Mouse (Mus musculus) kidney, postnatal 10 days (tissue): Measurements from ENCODE around the gene Ankrd55.

Experiments used
- DNase-seq: peaks from one replicate; pipeline ENCODE4 v3.0.0; 2021; ENCODE audit warnings: mixed read lengths

Ankrd55 gene

DNA sequence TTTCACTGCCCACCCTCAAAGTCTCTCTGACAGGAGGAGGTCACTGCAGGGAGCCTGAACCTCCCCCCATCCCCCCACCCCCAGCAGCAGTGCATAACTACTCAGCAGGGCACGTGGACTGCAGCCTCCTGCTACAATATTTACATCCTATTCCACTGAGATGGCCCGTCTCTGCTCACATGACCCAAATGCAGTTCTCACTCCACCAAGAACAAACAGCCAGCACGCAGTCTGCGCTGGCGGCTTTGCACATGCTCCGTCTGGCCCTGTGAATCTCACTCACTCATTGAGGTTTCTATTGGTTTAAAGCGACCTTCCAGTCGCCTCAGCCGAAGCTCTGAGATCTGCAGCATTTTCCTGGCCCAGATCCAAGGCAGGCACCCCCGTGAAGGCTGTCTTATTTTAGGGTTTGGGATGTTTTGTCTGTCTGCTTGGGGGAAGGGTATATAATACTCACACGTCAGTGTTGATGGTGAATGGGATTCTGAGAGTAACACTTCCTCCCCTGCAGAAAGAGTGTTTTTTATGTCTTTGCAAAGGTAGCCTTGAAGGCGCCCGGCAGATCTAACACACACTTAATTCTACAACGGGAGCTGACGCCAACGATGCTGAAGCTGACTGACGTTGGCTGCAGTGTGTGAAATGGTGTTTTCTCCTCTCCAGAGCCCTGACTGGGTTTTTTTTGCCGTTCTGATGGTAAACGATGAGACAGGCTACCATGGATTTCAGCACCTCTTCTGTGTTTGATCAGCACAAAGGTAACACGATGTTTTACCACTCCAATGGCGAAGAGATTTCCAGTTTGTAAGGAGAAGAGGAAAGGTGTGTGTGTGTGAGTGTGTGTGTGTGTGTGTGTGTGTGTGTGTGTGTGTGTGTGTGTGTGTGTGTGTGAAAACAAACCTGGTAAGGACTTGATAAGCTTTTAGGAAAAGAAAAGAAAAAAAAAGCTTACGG, at the start of gene Ankrd55:
Gene Ankrd55 (plus strand): TSS at position 227 of the 954 bp plus-strand sequence.
- peak; percentile 55 for DNase-seq

DNA sequence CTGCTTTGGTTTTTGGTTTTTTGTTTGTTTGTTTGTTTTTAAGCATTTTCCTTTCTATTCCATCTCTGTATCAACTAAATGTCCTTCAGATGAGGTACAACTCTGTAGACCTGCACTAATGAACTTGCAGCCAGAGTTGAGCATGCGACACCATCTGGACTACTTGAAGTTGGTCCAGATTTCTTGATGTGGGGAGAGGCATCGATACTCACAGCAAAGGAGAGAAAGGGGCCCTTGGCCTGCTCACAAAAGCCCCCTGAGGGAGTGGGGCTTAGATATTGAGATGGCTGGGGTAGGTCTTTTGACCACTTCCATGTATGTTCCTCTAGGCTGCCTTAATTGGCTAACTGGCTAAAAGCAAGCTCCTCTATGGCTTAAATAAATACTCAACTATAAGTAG, 49.0 kb upstream of the Ankrd55 start:
- DNase-seq: no peak

DNA sequence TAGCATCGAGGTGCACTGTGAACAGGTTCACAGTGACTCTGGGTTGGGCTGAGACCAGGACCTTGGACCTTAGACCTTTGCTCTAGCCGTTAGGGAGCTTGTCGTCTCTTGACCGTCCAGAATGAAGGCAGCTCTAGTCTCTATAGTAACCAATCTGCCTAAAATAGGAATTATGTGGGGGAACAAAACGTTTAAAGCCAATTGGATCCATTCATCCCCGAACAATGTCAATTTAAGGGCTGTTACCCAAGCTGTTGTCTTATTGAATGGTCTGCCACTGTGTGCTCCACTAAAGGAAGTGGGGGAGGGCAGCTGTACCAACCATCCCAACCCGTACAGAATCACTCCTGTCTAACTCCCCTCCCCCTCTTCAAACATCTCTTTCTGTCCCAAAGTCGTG, 46.8 kb upstream of the Ankrd55 start:
- DNase-seq: no peak

DNA sequence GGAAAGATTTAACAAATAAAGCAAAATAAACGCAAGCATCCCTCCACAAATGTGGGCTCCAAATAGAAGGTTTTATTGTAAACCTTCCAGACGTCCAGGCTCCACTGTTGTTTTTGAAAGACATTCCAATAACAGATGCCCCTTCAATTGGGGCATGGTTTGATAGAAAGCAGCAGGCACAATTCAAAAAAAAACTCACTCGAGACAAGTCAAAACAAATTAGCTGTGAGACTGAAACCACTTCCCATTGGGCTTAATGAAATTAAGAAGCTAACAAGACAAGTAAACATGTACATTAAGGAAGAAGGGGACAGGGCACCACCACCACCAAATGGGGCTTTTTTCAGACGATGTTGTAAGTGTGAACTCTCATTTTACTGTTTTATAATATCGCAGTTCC, 43.1 kb upstream of the Ankrd55 start:
- DNase-seq: no peak

DNA sequence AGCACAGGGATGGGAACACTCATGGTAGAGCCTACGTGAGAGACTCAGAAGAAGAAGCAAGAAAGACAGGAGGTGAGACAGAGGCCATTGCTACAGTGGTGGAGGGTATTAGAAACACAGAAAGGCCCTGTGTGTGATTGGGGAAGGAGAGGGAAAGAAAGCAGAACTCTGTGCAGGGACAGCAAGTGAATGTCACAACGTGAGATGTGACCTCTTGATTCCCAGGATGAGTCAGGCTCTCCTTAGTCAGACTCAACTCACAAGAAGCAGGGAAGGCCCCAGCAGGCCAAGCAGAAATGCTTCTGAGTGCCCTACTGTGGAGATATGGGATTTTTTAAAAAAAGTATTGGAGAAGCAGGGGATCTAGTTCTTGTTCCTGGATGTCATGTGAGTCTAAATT, 36.8 kb upstream of the Ankrd55 start:
- DNase-seq: no peak

DNA sequence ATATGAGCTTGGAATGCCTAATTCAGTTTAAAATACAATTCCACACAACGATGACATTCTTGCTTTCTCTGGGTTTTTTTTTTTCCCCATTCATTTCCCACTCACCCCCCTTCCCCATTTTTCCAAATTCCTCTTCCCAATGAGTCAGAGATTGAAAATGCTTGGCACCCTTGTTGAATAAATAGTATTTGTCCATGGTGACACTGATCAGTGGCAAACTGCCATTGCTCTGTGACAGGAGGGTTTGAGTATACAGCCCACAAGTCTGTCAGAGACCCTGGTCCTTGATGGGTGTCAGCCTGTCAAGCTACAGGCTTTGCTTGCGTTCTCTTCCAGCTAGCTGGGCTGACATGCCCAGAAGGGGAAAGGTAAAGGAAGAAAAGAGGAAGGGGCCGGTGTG, 36.2 kb upstream of the Ankrd55 start:
- no peak for DNase-seq

DNA sequence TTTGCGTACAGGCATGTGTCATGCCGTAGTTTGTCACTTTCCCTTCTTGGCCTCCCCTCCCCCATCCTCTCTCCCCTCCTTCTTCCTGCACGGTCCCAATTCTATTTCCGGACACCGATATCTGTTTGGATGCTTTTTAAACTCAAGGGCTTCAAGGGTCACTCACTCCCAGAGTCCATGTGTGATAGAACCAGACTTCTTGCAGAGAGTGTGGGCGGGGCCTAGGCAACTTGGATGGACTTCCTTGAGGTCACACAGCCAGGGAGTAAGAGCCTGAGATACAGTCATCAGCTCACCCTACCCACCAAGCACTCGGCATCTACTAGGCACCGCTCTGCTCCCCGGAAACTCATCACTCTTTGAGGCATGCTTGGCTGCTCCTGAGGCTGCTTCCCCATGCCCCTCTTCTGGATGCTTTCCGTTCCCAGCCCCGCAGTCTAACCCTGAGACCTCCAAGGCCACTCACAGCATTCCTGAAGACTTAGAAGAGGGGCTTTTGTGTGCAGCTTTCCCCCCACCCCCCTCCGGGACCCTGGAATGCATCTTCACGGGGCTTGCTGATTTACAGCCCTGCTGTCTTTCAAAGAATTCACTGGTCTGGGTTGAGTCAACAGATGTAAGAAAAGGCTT, 35.1 kb upstream of the Ankrd55 start:
- peak; percentile 42 for DNase-seq

DNA sequence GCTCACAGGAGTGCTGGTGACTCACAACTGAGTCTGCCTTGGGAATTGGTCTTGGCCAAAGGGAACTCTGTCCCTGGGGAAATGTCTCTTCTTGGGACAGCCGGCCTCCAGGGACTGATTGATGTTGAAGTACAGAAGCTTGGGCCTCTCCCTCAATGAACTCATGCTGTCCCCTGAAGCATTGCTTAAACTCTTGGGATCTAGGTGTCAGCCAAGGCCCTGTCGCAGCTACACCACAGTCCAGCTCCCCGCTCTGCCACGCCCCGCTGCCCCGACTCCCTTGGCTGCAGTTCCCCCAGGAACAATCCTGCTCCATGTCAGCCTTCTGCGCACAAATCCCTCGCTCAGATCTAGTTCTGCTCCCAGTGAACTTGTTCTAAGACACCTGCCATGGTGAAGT, 34.1 kb upstream of the Ankrd55 start:
- DNase-seq: peak; percentile 51

DNA sequence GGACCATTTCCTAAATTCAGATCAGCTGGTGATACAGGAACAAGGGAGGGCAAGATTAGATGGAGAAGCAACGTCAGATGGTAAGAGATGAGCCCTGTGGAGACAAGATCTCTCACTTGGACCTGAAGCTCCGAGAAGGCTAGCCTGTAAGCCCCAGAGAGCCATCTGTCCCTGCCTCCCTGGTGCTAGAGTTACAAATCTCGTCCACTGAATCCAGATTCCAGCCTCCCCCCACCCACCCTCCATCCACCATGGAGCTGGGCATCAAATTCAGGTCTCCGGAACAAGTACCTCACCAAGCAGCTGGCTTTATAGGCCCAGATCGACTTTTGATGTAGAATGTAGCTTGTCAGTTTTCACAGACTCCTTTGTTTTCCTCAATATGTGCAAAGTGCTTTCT, 32.4 kb upstream of the Ankrd55 start:
- no peak for DNase-seq

DNA sequence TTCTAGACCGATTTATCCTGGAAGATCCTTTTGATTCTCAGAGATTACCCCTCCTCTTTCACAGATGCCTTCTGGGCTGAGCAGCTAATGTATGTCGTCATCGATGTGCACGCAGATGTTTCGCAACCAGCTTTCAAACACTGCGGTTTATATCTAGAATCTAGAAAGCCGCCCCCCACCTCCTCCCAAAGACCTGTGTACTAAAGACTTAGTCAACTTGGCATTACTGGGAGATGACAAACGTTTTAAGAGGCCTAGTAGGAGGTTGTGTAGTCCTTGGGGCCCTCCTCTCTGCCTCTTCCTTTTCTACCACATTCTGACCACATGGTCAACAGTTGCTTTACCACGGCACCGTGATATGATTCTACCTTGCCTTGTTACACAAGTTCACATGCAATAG, 29.8 kb upstream of the Ankrd55 start:
- no peak for DNase-seq

DNA sequence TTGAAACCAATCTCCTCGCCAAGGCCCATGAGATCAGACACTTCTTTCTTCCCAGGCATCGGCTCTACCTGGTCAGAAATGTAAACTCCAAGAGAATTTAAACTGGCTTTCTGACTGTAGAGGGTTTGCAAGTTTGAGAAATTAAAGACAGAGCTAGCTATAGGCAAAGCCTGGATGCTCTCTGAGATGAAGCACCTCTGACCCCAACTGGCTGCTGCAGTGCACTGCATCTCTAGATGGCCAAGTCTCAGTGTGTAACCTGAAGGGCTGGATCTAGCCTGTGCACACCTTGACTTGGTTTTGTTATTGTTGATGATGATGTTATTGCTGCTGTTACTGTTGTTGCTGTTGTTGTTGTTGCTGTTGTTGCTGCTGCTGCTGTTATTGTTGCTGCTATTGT, 28.9 kb upstream of the Ankrd55 start:
- DNase-seq: peak; percentile 85

DNA sequence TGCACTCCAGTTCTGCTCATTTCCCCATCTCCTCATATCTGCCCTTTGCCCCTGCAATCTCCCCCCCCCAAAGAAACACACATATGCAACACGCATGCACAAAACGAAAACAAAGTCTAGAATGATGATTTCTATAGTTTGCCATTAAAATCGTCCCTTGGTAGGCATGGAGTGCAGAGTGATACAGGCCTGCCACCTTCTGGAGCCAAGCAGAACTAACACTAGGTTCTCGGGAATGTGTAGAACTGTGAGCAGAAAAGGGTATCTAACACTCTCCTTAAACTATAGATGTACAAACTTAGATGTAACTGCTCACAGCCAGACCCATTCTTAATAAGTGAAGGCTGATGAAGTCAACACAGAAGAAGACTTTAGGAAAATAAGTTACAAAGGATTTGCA, 23.6 kb upstream of the Ankrd55 start:
- DNase-seq: peak; percentile 70

DNA sequence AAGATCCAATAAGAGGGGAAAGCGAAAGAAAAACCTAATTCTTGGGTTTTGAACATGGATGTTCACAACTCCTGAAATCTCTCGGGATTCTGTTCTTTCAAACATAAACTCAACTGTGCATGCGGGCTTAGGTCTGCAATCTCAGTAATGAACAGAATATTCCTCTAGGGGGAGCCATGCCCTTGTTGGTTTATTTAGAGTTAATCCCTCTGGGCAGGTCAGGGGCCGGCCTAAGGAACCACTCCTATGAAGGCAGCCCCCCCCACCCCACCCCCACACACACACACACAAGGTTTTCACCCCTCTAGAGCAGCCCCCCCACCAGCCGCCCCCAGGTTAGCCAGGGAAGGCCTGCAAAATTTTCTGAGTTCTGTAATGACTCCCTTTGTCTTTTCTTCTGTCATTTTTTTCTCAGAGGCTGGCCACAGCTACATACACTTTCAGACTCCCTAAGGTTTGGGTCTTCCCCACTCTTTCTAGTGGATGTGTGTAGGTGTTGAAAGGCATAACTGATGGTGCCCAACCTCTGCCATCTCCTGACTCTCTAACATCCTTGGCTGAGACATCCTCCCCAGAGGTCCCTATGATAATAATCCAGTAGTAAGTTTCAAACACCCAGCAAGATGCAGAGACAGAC, 16.2 kb upstream of the Ankrd55 start:
- peak; percentile 40 for DNase-seq

DNA sequence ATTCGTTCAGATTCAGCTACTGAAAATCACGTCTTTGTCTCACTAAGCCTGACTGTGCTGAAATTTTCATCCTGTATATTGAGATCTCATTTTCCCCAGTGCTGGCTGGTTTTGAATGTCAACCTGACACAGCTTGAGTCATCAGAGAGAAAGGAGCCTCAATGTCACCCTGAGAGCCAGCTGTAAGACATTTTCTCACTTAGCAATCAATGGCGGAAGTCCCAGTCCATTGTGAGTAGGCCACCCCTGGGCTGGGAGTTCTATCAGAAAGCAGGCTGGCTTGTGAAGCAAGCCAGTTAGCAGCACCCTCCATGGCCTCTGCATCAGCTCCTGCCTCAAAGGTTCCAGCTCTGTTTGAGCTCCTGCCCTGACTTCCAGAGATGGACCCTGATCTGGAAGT, 13.6 kb upstream of the Ankrd55 start:
- no peak for DNase-seq

DNA sequence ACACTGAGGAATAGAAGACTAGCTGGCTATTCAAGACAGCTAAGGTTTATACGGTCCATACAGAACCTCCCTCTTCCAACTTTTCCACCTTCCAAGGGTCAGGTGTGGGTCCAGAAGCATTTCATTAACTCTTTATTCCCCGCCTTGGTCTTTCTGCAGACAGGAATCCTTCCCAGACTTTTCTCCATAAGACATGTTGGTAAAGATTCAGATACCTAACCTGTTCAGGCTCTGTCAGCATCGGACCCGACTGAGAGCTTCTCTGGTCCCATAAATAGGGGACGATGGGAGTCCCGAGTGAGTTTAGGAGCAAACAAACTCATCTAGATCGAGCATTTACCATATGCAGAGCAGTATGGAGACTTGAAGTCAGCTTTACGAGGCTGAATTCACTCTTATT, 12.3 kb upstream of the Ankrd55 start:
- DNase-seq: no peak

DNA sequence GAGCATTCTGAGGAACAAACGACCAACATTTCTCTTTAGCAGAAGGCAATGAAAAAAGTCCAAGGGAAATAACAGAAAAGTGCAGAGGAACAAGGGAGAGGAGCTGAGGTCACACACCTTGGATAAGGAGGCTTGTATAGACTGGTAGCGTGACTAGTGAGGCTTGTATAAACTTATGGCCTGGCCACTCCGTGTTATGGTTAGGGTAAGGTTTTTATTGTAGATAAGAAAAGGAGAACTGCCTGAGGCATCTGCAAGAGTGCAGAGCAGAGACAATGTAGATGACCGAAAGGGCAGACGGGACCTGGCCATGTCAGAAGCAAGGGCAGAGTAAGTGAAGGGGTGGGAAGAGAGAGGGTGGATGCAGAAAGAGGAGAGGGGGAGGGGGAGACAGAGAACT, 10.7 kb upstream of the Ankrd55 start:
- DNase-seq: no peak

DNA sequence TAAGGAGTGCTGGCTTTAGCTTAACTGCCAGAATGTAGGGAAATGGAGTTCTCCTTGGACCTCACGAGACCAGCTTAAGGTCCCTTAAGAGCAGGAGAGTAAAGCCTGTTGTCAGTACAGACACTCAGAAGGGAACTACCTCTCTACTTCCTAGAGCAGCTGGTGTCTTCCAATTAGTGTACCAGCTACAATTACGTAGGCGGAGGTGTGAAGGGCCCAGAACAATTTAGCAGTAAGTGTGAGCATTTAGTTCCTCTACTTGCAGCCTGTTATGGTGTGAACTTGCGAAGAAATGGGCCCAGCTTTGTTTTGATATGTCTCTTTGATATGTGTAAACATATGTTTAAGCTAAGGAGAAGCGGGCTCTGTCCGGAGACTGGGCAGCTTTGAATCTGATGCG, 10.0 kb upstream of the Ankrd55 start:
- no peak for DNase-seq

DNA sequence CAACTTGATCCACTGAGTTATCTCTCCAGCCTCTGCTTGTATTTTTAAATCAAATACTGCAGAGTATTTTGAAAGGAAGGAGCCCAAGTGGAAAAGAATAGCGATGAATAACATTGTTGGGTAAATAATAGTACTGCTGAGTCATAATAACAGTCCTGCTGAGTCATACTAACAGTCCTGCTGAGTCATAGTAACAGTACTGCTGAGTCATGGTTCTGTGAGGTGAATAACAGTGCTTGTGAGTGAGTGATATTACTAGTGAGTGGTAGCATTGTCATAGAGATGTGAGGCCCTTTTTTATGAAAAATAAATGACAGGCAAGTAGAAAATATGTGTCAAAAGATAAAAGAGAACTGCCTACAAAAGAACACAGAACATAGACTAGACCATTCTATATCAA, 1.1 kb upstream of the Ankrd55 start:
- DNase-seq: no peak

DNA sequence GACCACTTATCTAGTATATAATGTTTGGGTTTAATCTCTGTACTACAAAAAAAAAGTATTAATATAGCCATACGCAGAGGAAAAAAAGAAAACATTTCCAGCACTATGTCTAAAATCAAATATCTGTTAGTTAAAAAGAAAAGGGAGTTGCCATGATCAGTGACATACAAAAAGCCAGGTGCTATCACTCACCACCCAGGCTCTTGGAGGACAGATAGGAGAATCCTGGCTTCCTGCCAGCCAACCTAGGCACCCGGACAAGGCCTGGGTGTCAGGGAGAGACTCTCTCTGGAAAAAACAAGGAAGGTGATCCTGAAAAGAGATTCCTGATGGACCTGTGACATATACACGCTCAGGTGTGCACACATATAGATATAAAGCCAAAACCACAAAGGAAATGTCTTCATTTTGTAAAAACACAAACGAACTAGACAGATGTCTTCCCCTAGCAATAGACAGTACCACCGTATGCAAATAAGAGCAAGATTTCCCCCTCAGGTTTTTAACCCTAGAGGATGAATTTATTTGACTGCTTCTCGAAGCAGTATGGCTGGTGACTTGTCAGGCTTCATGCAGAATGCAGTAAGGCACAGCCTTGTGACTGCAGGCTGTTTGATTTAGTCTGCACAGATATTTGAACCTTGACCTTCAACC, 553 bp upstream of the Ankrd55 start:
- peak; percentile 28 for DNase-seq

DNA sequence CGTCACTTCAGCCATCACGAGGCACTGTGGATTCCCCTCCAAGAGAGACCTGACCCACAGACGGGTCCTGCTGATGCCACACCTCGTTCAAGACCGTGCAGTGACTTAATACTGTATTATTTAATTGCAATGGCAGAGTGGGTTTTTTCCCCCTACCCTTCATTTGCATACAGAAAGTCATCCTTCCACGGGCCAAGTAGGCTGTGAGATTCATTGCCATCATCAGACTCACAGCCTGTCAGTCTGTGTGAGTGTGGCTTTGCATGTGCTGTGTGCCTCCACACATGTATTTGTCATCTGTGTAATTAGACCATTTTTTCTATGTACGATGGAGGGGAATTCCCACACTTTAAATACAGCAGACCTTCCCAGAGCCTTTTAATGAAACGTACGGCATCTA, 1.1 kb downstream of the Ankrd55 start:
- DNase-seq: no peak

DNA sequence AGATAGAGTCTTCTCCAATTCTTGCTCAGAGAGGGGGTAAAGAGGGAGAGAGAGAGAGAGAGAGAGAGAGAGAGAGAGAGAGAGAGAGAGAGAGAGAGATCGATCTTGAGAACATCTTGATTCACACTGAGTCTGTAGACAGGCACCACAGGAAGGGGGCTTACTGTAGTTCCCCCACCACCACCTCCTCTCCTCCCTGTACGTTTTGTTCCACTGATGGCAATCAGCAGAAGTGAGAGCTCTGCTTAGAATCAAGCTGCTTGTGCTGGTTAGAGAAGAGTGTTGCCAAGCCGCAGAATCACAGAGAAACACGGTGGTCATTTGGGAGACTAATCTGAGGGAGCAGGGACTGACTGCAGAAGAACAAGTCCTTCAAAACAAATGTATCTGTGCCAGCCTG, 1.7 kb downstream of the Ankrd55 start:
- no peak for DNase-seq

DNA sequence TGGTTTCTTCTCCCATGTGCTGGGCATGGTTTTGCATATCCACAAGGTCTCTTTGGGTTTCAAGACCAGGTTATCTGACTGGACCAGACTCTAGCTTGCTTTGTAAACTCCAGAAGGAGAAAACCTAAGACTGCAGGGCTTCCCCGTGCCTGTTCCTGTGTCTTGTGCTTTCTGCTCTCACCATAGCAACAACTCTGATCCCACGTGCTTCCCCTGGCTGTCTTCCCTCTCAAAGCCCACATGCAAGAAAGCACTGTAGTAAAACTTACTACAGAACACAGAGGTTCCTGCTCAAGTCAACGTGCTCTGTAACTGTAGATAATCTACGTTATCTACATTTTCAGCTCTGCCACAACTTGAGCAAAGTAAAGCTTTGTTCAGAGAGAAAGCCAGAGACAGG, 4.2 kb downstream of the Ankrd55 start:
- no peak for DNase-seq

DNA sequence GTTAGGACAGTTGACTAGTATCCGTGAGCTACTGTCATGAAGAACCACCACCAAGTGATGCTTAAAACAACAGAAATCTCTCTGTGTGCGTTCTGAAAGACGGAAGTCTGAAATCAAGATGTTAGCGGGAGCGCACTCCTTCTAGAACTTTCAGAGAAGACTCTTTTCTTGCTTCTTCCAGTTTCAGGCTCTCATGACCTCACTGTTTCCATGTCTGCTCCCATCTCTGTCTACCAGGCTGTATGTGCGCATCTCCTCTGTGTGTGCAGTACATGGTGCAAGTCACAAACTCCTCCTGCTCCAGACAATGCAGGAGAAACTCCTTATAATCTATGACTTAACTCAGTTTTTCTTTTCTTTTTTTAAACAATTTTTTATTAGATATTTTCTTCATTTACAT, 4.8 kb downstream of the Ankrd55 start:
- no peak for DNase-seq
